Mouse (Mus musculus) thymus, adult 2 months (tissue): ENCODE data around the gene Tmem189. TPM values are rescaled to one million over a fixed set of nuclear protein-coding genes. Genes with fewer than 3 reads are reported as not detected.

Experiments
- DNase-seq: peaks from one replicate; pipeline ENCODE4 v3.0.0; 2021
- H3K27ac ChIP-seq: fragments of 200-500 bp; 2 replicates; pipeline ENCODE4 v1.5.1; 2012; ENCODE audit warnings: low read length, control low read depth; ENCODE audit not compliant: control insufficient read depth, insufficient read depth
- H3K27me3 ChIP-seq: fragments of 200-500 bp; 2 replicates; pipeline ENCODE4 v1.6.1; 2012; ENCODE audit warnings: mild to moderate bottlenecking, low read length, moderate library complexity, mixed read lengths; ENCODE audit not compliant: control insufficient read depth, insufficient read depth
- H3K36me3 ChIP-seq: fragments of 200-500 bp; 2 replicates; pipeline ENCODE4 v1.6.1; 2012; ENCODE audit warnings: mild to moderate bottlenecking, low read length, moderate library complexity; ENCODE audit not compliant: control insufficient read depth, insufficient read depth
- H3K4me1 ChIP-seq: fragments of 200-500 bp; replicated peaks from 2 replicates; pipeline ENCODE4 v1.6.1; 2012; ENCODE audit warnings: low read length; ENCODE audit not compliant: control insufficient read depth, insufficient read depth
- H3K4me3 ChIP-seq: fragments of 200-500 bp; 2 replicates; pipeline ENCODE4 v1.5.1; 2012; ENCODE audit warnings: mild to moderate bottlenecking, low read length, control low read depth, moderate library complexity; ENCODE audit not compliant: control insufficient read depth, insufficient read depth
- CTCF ChIP-seq: fragments of 200-500 bp; IDR thresholded peaks from 2 replicates; pipeline ENCODE4 v1.5.1; 2012; ENCODE audit warnings: mild to moderate bottlenecking, control low read depth, low read length, moderate library complexity, borderline replicate concordance; ENCODE audit not compliant: control insufficient read depth, poor library complexity, insufficient read depth; ENCODE audit errors: extremely low read depth
- POLR2A ChIP-seq: fragments of 200-500 bp; IDR thresholded peaks from 2 replicates; pipeline ENCODE4 v1.6.1; 2012; ENCODE audit warnings: mild to moderate bottlenecking, low read length, control low read depth, moderate library complexity; ENCODE audit not compliant: control insufficient read depth, poor library complexity, insufficient read depth; ENCODE audit errors: extremely low read depth
- WGBS: fragments of 180-500 bp; shearing (Covaris S2); methylation state at CpG from one replicate; pipeline ENCODE4 v1.1.7; 2018; 5-methylcytosine and 5-hydroxymethylcytosine counted together
- polyA plus RNA-seq: library from polyadenylated mRNA; depleted of rRNA; stranded (reverse); fragments of >200 nt; gene quantifications from 2 replicates; pipeline ENCODE4 v1.2.3, GENCODE M21; 2012

Tmem189 gene
- polyA plus RNA-seq, 1 experiment: 209 TPM

GRCm38 (mm10) chr2:167602364-167602763 is 87.3 kb downstream of the Tmem189 start:
- 86% methylated on average over 2 of the region's 2 CpGs for WGBS
- DNase-seq: no peak
- Histone ChIP-seq H3K4me1 (no peaks in the 10 kb centered on the region), H3K4me3 (no peak overlapping the region), H3K27ac (no peak overlapping the region), H3K36me3 (no peaks in the 10 kb centered on the region), H3K27me3 (no peaks in the 10 kb centered on the region)
- TF ChIP-seq POLR2A: no peak
- no peak for TF ChIP-seq CTCF

- Histone ChIP-seq H3K4me1 (no peaks in the 10 kb centered on the region), H3K36me3 (no peaks in the 10 kb centered on the region), H3K4me3 (no peak overlapping the region), H3K27ac (no peak overlapping the region), H3K27me3 (no peaks in the 10 kb centered on the region)
- DNase-seq: no peak
- TF ChIP-seq CTCF (no peak), POLR2A (no peak)
- 91% methylated on average over 8 of the region's 8 CpGs for WGBS
Measured at GRCm38 (mm10) chr2:167600481-167600995, 89.1 kb downstream of the Tmem189 start.

DNA sequence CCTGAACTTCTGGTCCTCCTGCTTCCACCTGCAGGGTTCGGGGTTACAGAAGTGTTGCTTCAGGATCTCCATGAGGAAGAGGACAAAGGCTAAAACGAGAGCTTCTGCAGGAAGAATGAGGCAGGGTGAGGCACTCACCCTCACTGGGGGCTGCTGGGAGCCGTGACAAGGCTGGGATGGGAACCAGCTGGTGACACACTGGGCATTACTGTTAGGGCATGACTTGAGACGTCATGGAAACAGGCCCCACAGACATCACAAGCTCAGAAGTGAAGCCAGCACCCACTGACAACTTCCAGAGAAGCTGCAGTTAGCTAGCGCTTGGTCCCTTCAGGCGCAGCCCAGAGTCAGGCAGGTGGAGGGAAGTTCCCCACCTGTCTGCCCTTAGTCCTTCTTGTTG is 89.7 kb downstream of the Tmem189 start:
- no peak overlapping the region for H3K27ac ChIP-seq
- 89% methylated on average over 6 of the region's 6 CpGs for WGBS
- no peaks in the 10 kb centered on the region for H3K4me1 ChIP-seq
- no peaks in the 10 kb centered on the region for H3K27me3 ChIP-seq
- TF ChIP-seq CTCF (no peak), POLR2A (no peak)
- H3K36me3 ChIP-seq: no peaks in the 10 kb centered on the region
- H3K4me3 ChIP-seq: no peak overlapping the region
- DNase-seq: no peak

DNA sequence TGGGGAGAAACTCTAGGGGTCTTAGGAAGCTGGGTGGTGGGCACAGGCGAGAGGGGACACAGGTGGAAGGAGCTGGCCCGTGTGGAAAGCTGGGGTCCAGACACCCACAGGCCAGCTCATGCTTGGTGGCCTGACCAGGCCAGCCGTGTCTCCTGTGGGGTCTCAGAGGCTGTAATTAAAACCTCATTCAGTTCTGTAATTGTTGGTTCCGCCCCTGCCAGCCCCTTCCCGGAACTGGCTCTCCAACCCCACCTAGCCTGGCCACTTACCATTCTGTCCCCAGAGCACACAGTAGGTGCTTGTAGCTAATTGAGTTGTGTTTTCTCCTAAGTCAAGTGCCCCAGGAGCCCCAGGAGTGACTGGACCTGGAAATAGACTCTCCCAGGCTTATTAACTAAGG is 90.4 kb downstream of the Tmem189 start:
- no peaks in the 10 kb centered on the region for H3K4me1 ChIP-seq
- H3K4me3 ChIP-seq: no peak overlapping the region
- no peaks in the 10 kb centered on the region for H3K27me3 ChIP-seq
- no peak overlapping the region for H3K27ac ChIP-seq
- no peaks in the 10 kb centered on the region for H3K36me3 ChIP-seq
- 95% methylated on average over 5 of the region's 5 CpGs for WGBS
- no peak for DNase-seq
- no peak for TF ChIP-seq CTCF
- TF ChIP-seq POLR2A: no peak

DNA sequence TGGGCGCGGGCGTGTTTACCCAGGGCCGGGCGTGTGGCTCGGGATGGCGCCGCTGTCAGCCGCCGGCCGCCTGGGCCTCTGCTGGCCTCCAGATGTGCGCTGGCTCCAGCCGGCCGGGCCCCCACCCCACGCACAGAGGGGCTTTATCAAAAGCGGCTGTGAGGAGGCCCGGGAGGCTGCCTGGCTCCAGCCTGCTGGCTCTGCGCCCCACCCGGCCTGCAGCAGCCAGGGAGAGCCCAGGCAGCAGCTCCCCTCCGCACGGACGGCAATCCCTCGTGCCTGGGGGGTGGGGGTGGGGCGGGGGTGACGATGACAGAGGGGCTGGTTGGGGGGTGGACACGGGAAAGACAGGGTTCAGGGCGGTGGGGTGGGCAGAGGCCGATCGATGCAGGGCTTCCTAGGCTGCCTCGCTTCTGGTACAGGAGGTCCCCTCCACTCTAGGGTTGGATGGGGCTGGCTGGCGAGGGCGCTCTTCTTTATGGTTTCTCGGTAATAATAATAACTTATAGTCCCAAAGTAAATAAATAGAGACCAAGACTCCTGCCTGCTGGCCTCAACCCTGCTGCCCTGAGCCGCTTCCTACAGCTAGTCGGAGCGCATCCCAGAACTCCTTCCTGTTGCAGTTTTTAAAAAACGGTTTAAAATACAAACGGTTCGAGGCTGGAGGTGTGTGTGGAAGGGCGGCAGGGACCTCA is 92.0 kb downstream of the Tmem189 start:
- H3K4me3 ChIP-seq: no peak overlapping the region

DNA sequence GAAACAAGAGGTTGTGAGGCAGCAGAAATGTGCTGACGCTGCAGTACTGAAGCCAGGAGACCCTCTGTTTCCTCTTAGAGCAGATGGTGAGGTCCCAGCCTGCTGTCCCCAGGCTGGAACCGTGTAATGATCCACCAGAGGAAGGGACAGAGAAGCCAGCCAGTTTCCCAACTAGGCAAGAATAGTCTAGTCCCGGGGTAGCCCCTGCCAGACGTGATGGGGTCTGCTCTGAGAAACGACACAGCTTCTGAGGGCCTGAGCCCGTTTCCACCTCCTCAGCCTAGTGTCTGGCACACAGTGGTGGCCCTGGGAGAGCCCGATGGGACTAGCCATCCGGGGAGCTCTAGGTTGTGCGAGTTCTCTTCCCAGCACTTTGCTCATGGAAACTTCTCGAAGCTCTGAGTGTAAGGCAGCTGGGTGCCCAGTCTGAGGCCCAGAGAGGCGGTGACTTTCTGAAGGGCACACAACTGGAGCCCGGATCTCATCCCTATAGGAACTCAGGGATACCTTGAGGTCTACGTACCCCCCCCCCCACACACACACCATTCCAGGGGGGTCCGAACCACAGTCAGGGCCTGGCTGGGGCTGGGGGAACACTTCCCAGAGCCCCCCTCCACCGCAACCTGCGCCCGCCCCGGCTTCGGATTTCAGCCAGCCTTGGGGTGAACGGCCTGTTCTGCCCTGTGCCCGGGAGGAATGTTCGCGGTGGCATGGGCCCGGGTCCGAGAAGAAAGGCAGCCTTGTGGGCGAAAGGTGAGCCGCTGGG is 92.7 kb downstream of the Tmem189 start:
- Histone ChIP-seq H3K27ac (no peak overlapping the region), H3K4me3 (no peak overlapping the region), H3K27me3 (no peaks in the 10 kb centered on the region), H3K36me3 (no peaks in the 10 kb centered on the region), H3K4me1 (no peaks in the 10 kb centered on the region)
- WGBS: 90% methylated on average over 27 of the region's 27 CpGs
- TF ChIP-seq POLR2A (no peak), CTCF (no peak)
- DNase-seq: no peak

More for the DNA sequence above, 92.0 kb downstream of the Tmem189 start:
- TF ChIP-seq CTCF (no peak), POLR2A (no peak)
- Histone ChIP-seq H3K36me3 (no peaks in the 10 kb centered on the region), H3K4me1 (no peaks in the 10 kb centered on the region), H3K27ac (no peak overlapping the region), H3K27me3 (no peaks in the 10 kb centered on the region)
- no peak for DNase-seq
- WGBS: 89% methylated on average over 40 of the region's 40 CpGs
